Mouse (Mus musculus): Measurements from ENCODE around the gene Oas1h. TPM values are rescaled to one million over a fixed set of nuclear protein-coding genes. Genes with fewer than 3 reads are reported as not detected.
"Not testable (repeated sequence)": the region's sequence is repeated elsewhere in the genome, so short reads cannot be mapped to it uniquely, and the experiment has no call there.

Gene Oas1h
- total RNA-seq (2021): not detected
- long read RNA-seq, experiment 1: 0 reads
- long read RNA-seq, experiment 2: 0 reads

DNA sequence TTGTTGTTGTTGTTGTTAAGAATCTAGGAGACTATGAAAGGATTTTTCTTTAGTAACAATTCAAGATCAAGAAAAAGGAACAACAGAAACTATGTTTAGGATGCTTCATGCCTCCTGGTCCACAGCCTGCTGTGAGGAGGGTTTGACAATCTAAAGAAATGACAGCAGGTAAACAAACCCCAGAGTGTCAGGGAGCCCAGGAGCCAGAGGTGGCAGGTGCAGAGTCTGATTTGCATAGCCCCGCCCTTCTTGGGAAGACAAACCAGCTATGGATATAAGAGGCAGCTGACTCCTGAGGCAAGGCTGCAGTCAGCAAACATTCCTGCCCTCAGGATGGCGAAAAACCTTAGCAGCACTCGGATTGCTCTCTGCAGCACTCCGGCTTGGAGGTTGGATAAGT is at the start of gene Oas1h:
Oas1h (plus strand) TSS at position 301 of the 400 bp plus-strand sequence.
- no peak for DNase-seq
- intact Hi-C loops (cut with DNase I): no loop called here

DNA sequence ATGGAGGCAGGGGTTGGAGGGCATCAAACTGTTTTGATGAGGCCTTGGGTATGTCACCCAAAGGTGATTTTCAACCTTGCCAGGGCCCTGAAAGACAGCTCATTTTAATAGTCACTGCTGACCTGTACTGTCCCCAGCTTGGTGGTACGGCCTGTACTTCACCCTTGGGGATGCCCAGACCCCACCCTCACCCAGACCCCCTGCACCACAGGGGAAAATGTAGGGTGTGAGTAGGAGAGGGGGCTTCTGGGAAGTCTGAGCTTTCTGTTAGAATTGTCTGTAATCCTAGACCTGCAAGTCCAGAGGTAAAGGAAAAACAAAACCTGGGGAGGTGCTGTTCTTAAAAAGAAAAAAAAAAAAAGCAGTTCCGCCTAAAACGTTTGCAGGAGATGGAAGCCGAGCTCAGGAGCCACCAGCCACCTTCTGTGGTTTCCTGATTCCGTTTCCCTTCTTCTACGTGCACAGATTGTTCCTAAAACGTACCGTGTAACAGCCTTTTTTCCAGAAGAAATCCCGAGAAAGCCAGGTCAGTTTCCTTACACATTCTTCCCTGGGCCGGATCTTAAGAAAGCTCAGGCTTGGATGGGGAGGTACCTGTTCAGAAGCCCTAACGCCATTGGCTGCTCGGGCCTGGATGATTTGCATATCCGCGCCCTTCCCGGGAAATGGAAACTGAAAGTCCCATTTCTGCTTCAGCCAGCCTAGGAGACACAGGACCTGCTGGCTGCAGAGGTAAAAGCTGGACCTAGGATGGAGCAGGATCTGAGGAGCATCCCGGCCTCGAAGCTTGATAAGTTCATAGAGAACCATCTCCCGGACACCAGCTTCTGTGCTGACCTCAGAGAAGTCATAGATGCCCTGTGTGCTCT is 49.0 kb upstream of the Oas1h start, which contains the start of gene Oas1c:
Oas1c (minus strand) TSS at position 564 of the 869 bp plus-strand sequence.
- DNase-seq: peak; percentile 78 to 83
- intact Hi-C loops (cut with DNase I): no loop called here

- intact Hi-C loops (cut with DNase I): no loop called here
Measured at GRCm38 (mm10) chr5:120813023-120813422, 48.2 kb upstream of the Oas1h start.

DNA sequence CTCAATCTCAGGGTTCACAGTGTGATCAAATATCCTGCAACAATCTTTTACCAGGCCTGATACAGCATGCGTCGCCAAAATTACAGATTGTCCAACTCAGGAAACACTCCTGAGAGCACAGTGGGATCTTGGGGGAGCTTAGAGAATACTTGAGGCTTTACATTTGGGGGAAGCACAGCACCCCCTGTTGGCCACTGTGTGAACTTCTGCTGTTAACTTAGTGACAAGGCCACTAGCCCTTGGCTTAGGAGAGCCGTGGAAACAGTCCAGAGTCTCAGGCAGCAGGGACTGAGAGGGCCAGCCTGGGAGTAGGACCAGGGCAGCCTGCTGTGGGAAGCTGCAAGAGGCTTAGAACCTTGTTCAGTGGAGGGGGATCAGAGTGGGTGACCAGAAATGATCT is 45.3 kb upstream of the Oas1h start:
- DNase-seq: peak in 1 of 2 experiments; percentile 12

More at GRCm38 (mm10) chr5:120813023-120813422, 48.2 kb upstream of the Oas1h start:
- DNase-seq: no peak

DNA sequence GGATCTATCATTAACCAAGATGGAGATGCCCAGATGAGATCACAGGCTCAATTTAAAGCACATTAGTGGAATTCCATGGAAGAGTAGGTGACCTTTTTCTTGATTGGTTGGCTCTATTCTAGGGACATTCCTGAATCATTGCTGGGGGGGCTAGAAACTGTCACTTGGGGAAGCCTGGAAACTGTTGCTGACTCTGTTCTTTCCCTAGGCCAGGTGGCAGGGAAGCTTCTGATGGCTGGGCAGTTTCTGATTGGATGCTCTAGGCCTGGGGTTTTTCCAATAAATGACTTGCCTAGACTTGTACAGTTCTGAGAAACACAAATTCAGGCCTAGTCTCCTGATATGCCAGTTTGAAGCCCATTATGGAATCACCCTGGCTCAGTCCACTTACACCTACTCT is 42.2 kb upstream of the Oas1h start:
- intact Hi-C loops (cut with DNase I): no loop called here
- no peak for DNase-seq

More for the DNA sequence above, 45.3 kb upstream of the Oas1h start:
- intact Hi-C loops (cut with DNase I): no loop called here

DNA sequence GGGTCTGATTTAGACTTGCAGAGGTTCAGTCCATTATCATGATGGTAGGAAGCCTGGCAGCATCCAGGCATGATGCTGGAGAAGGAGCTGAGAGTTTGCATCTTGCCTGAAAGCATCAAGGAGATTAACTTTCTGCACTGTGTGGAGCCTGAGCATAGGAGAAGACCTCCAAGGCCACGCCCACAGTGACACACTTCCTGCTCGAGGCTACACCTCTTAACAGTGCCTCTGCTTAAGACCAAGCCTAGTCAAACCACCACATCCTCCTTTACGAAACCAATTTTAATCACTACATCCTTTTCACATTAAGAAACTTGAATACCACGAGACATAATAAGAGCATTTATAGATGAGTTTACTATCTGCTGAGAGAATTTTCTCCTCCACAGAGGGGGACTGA is 30.2 kb upstream of the Oas1h start:
- intact Hi-C loops (cut with DNase I): no loop called here
- no peak for DNase-seq

- no peak for DNase-seq
- intact Hi-C loops (cut with DNase I): no loop called here
Measured at GRCm38 (mm10) chr5:120833335-120834280, 27.6 kb upstream of the Oas1h start.

- intact Hi-C loops (cut with DNase I): no loop called here
- peak; percentile 22 to 60 for DNase-seq
Measured at GRCm38 (mm10) chr5:120836731-120837585, 24.3 kb upstream of the Oas1h start.

GRCm38 (mm10) chr5:120844713-120845112 is 16.5 kb upstream of the Oas1h start:
- peak; percentile 19 to 45 for DNase-seq
- intact Hi-C loops (cut with DNase I): no loop called here

DNA sequence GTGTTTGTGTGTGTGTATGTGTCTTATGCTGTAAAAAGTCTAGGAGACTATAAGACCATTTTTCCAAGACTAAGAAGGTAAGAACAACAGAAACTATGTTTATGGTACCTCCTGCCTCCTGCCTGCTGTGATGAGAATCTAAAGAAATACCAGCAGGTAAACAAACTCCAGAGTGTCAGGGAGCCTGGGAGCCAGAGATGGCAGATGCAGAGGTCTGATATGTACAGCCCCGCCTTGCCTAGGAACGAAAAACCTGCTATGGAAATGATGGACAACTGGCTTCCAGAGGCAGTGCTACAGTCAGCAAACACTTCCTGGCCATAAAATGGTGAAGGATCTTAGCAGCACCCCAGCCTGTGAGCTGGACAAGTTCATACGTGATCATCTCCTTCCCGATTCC is 14.2 kb upstream of the Oas1h start, which contains the start of gene Oas1f:
Oas1f (plus strand) TSS at position 301 of the 400 bp plus-strand sequence.
- intact Hi-C loops (cut with DNase I): no loop called here
- no peak for DNase-seq

GRCm38 (mm10) chr5:120849601-120850136 is 11.6 kb upstream of the Oas1h start:
- DNase-seq: peak; percentile 12 to 43
- intact Hi-C loops (cut with DNase I): no loop called here

GRCm38 (mm10) chr5:120859241-120859640 is 2.0 kb upstream of the Oas1h start:
- no peak for DNase-seq
- intact Hi-C loops (cut with DNase I): no loop called here

GRCm38 (mm10) chr5:120865336-120865860 is 4.2 kb downstream of the Oas1h start:
- intact Hi-C loops (cut with DNase I): no loop called here
- no peak for DNase-seq

DNA sequence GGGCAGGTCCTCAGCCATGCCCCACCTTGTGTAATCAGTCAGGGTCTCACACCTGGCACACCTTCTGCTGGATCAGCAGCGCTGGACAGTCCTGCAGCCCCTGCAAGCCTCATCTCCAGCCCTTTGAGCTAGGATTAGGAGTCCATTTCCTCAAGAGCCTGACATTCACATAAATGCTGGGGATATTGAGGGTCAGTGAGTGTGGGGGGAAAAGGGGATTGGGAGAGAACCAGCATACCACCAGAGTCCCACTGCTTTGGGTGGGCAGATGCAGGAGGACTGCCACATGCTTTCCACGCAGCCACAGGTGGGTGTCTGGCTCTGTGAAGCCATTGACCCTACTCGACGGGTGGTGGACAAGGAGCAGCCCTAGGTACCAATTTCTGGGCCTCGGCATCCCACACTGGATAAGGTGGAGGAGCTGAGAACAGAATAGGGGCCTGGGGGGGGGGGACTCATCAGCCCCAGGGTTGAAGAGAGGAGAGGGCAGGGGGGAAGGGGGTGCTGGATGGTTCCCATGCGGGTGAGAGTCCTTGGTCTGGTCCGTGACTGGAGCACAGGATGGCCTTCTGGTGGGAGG is 8.3 kb downstream of the Oas1h start:
- intact Hi-C loops (cut with DNase I): no loop called here
- no peak for DNase-seq

GRCm38 (mm10) chr5:120870081-120870480 is 8.9 kb downstream of the Oas1h start:
- intact Hi-C loops (cut with DNase I): no loop called here
- no peak for DNase-seq

DNA sequence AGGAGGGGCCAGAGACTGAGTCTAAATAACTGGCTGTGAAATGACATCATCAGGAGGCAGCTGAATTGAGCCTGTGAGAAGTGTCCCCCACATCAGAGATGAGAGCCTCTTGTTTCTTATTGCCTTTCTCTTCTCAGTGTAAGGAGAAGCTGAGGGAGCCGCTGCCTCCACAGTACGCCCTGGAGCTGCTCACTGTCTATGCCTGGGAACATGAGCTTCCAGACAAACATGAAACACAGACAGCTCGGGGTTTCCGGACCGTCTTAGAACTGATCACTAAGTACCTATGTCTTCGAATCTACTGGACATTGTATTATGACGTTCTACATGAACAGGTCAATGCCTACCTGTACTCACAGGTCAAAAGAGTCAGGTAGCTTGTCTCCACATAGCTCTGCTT is 9.6 kb downstream of the Oas1h start:
- DNase-seq: no peak
- intact Hi-C loops (cut with DNase I): no loop called here

- intact Hi-C loops (cut with DNase I): no loop called here
- no peak for DNase-seq
Measured at GRCm38 (mm10) chr5:120871469-120871868, 10.2 kb downstream of the Oas1h start.

DNA sequence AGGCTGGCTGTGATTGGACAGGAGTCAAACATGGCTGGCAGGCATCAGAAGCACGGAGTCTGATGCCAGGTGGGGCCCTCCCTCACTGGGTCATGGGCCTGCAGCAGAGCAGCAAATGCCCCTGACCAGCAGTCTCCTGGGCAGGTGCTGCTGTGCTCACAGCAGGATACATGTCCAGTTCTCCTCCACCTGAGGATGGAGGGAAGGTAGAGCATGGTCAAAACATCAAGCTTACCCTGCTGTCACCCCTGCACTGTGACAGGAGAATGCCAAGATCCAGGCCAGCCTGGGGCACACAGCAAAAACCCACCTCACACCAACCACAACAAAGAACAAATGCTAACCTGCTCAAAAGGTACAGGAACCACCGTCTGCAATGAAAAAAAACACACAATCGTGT is 15.6 kb downstream of the Oas1h start:
- intact Hi-C loops (cut with DNase I); DNase-seq: not testable (repeated sequence)

- intact Hi-C loops (cut with DNase I); DNase-seq: not testable (repeated sequence)
Measured at GRCm38 (mm10) chr5:120877407-120877806, 16.2 kb downstream of the Oas1h start.
